Mouse (Mus musculus) adrenal gland, adult 2 months (tissue): ENCODE results near the gene Eprs. TPM values are rescaled to one million over a fixed set of nuclear protein-coding genes. Genes with fewer than 3 reads are reported as not detected.
"Not testable (repeated sequence)": the region's sequence is repeated elsewhere in the genome, so short reads cannot be mapped to it uniquely, and the experiment has no call there.

ENCODE experiments used
- DNase-seq: peaks from one replicate; pipeline ENCODE4 v3.0.0; 2021
- long read RNA-seq: library from polyadenylated mRNA; stranded (forward); transcript quantifications from one replicate; pipeline ENCODE4 v2.0.0, GENCODE M21; 2021
- polyA plus RNA-seq: library from polyadenylated mRNA; depleted of rRNA; stranded (reverse); fragments of >200 nt; gene quantifications from 2 replicates; pipeline ENCODE4 v1.2.3, GENCODE M21; 2012; rRNA removed
- total RNA-seq, 2 experiments: library from RNA; stranded (reverse); gene quantifications; 2 replicates each; pipeline ENCODE4 v1.2.3; 2021

Eprs gene
- total RNA-seq (100 to 1,000 TPM; 130 to 242 TPM), polyA plus RNA-seq (3.0 and 4.0 TPM in 2 replicates)
- long read RNA-seq, full-length matches to known transcripts: 87 of 104 reads
- long read RNA-seq, partial matches to known transcripts: 9 of 104 reads
- long read RNA-seq, other reads (novel, unspliced or antisense): 8 of 104 reads

- DNase-seq: peak; percentile 99
Observed at GRCm38 (mm10) chr1:185362677-185363520, at the start of gene Eprs. TSS of gene Eprs (plus strand) at chr1:185363044.

- no peak for DNase-seq
Observed at GRCm38 (mm10) chr1:185314546-185314945, 48.3 kb upstream of the Eprs start.

- DNase-seq: no peak
Observed at GRCm38 (mm10) chr1:185315846-185316568, 46.8 kb upstream of the Eprs start.

DNA sequence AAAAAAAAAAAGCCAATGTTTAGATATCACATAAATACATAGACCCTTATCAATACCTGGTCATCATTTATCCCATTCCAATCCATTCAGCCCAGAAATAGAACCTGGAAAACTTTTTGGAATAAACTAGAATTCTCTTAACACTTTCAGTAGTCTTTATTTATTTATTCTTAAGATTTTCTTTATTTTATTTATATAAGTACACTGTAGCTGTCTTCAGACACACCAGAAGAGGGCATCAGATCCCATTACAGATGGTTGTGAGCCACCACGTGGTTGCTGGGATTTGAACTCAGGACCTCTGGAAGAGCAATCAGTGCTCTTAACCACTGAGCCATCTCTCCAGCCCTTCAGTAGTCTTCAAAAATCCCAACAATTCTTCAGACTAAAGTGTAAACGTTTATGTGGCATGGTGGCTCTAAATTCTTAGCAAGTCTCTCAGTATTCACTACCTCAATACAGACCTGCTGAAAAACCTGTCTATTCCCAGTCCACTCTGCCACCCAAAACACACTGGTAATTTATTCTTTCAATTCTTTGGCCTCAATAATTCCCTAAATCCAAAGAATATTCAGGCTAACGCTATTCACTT, 35.0 kb upstream of the Eprs start:
- DNase-seq: not testable (repeated sequence)

DNA sequence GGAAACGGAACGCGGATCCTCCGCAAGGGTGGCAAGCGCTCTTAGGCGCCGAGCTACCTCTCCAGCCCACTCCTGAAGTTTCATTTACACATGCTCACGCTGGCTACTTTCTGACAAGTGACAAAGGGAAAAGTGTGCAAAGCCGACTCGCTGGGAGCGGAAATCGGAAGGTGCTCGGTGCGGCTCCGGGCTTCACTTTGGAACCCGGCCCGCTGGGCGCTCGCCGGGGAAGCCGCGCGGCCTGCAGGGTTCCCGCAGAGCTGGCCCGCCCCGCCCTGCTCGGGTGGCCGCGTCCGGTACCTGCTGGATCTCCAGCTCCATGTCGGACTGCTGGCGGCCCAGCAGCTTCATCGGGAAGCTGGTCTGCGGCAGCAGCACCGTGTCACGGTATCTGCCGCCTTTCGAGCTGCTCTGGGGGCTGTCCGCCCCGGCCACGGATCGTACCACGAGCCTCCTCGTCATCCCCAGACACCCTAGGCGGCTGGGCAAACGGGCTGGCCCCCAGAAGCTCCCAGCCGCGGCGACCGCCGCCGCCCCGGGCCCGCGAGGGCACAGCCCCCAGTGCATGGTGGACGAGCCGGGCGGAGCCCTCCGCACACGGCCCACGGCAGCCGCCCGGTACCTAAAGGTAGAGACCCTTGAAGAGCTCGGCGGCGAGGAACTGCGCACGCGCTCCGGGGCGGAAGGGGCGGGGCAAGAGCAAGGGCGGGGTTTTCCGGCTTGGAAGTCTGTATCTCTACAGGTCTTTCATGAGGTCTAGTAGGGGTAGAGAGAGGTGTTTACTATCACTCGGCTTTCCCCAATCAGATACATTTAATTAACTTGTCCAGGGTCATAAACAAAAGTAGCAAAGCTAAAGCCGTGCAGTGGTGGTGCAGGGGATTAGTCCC, 33.9 kb upstream of the Eprs start, which contains the start of gene Iars2:
Gene Iars2 (minus strand): TSS at position 676 of the 890 bp plus-strand sequence.
- peak; percentile 96 for DNase-seq

GRCm38 (mm10) chr1:185329851-185330250, 33.0 kb upstream of the Eprs start:
- DNase-seq: no peak

GRCm38 (mm10) chr1:185331364-185331763, 31.5 kb upstream of the Eprs start:
- DNase-seq: no peak

GRCm38 (mm10) chr1:185331983-185332430, 30.8 kb upstream of the Eprs start, which contains the start of gene Bpnt1:
TSS of gene Bpnt1 (plus strand) at chr1:185332149.
- peak; percentile 95 for DNase-seq

GRCm38 (mm10) chr1:185333651-185334050, 29.2 kb upstream of the Eprs start:
- no peak for DNase-seq

- DNase-seq: no peak
Observed at GRCm38 (mm10) chr1:185334136-185334535, 28.7 kb upstream of the Eprs start.

- DNase-seq: no peak
Observed at GRCm38 (mm10) chr1:185335231-185335765, 27.5 kb upstream of the Eprs start.

DNA sequence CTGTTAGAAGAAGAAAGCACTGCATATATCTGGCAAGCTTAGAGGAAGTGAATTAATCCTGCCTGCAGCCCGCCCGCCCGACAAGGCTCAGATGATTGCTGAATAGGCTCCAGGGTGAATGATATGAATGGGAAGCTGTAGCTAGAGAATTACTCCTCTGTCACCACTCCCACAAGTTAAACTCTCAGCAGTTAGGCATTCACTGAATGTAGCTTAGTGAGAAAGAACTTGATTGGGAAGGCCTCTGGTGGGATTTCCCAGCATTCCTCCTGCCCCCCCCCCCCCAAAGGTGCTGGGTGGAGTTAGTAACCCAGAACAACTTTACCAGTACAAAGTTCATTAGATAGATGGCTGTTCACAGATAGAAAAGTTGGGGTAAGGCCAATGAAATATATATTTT, 26.3 kb upstream of the Eprs start:
- DNase-seq: no peak

DNA sequence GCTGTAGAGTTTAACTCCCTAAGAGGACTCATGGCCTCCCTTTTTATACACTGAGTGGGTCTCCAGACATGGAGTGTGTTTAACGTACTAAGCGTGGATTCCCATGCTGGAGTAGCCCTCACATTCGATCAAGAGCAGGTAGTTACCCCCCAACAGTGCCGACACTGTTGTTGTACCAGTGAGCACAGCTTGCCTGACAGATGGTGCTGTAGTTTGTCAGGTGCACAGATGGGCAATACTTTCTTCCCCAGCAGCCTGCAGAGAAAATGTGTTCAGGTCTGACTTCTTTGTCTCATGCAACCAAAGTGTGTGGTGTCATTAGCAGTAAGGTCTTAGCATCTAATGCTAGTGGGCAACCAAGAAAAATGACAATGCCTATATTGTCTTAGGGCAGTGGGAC, 20.4 kb upstream of the Eprs start:
- no peak for DNase-seq

- DNase-seq: no peak
Observed at GRCm38 (mm10) chr1:185343422-185343821, 19.4 kb upstream of the Eprs start.

DNA sequence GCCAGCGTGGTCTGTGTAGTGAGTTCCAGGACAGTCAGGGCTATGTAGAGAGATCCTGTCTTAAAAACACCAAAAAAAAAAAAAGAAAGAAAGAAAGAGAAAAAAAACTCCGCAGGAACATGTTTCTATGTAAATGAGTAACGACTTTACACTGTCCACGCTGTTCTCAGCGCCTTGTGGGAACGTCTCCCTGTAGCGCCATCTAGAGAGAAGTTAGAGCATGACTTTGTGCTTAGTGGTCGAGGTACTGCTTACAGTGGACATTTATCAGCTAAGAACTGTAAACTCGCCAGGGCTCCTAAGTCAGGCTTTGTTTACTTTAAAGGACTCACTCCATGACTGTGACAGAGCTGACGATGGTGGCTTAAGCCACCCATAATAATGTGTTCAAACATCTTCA, 16.7 kb upstream of the Eprs start:
- DNase-seq: no peak

- no peak for DNase-seq
Observed at GRCm38 (mm10) chr1:185349741-185350140, 13.1 kb upstream of the Eprs start.

DNA sequence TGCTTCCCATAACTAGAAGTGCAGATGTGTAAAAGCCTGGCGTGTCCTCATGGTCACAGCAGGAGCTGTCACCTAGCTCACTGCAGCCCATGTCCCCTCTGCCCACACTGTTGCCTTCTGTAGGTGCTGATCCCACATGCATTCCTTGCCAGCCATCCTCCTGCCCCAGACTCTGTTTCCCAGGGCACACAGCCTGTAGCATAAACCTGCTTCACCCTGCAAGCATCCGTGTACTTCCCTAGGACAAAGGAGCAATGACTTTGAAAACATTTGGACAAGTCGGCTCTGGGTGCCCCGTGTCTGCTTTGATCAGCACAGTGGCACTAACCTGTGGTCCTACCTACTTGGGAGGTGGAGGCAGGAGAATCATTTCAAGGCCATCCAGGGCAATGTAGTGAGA, 12.2 kb upstream of the Eprs start:
- no peak for DNase-seq

- no peak for DNase-seq
Observed at GRCm38 (mm10) chr1:185352151-185352550, 10.7 kb upstream of the Eprs start.

DNA sequence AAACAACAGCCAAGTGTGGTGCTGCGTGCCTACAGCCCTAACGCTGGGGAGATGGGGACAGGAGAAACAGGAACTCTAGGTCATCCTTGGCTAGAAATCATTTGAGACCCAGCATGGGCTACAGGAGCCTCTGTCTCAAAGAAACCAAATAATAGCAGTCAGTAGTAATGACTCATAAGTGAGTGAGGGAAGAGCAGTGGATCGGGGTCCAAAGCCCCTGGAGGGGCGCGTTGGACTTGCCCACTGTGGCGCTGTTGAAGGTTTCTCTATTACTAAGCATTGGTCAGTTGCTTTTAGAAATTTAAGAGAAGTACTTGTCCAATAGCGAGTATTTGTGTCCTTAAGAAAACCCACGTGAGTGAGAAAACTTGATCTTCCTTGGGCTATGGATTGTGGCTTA, 9.5 kb upstream of the Eprs start:
- DNase-seq: no peak

DNA sequence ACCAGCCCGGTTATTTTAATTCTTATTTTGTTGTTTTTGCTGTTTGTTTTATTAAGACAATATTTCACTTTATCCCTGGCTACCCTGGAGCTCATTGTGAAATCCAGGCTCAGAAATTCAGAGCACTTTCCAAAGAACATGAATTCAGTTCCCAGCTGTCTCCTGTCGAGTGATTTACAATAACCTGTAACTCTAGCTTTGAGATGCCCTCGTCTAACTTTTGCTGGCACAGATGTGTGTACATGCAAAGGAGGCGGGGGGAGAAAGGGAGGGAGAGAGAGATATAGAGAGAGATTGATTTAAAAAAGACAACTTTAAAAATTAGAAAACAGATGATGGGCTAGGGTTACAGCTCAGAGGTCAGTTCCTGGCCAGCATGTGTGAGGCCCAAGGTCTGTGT, 8.1 kb upstream of the Eprs start:
- no peak for DNase-seq

- no peak for DNase-seq
Observed at GRCm38 (mm10) chr1:185356246-185356645, 6.6 kb upstream of the Eprs start.
